In the genomic region with DNA sequence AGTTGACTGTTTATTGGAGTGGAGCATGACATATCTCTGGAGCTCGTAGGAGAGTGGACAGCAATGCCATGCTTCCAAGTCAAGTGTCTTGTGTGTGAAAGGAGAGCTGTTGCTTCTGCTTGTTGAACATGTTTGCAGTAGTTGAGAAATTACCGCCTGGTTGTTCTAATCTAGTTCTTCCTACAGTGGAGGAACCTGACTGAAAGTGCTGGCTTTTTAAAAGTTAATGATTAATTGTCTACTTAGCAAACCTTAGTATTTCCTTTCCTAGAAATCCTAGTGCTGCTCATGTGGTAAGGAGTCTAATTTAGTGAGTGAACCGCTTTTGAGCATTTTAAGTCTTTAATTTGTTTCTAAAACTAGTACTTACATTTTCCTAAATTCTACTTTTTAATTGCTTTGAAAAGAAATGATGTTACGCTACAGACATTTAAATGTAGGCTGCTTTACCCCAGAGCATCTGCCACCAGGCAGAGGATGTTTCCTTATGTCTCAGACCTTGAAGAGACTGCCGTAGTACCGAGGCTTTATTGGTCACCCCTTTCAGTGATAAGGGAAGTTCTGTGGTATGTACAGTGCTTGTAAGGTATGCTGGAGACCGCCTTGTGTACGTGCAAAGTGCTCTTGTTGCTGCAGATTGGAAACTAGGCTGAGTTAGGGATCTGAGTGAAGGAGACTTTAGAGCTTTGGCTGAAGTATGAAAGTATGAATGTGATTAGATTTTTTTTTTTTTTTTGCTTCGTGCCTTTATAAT, we compare ENCODE assay signal across 16 mouse cellular contexts. TPM values are rescaled to one million over a fixed set of nuclear protein-coding genes. Genes with fewer than 3 reads are reported as not detected.
DNase-seq lines count a peak whose midpoint lies in the region; ATAC-seq and TF ChIP-seq lines count a peak whose summit lies in the region.
"Had no signal": no experiment of that assay in that cellular context is flagged by ENCODE, and none has a peak within 500 bp of the region (broad histone marks: within the 10 kb centered on the region; RNA-seq: fewer than 3 reads in every experiment).

No protein-coding gene starts in this region.

- H3K4me1 ChIP-seq in midbrain, embryonic 15.5 days, result peaks cover 44% of the 10 kb centered on the region
- peaks cover 2% of the 10 kb centered on the region; the same call in 1 of the 2 replicates for H3K4me1 ChIP-seq in midbrain, postnatal 0 days (ENCODE audit: insufficient read depth, low read length)
- H3K4me1 ChIP-seq in liver, postnatal 0 days (ENCODE audit: insufficient read depth), result peaks cover 26% of the 10 kb centered on the region

- no peak for TF ChIP-seq EP300 in liver, postnatal 0 days (IDR thresholded peaks at IDR 0.05; ENCODE audit: low read depth)

- no peak overlapping the region for H3K4me3 ChIP-seq in midbrain, embryonic 15.5 days
- no peak overlapping the region for H3K4me3 ChIP-seq in midbrain, postnatal 0 days (ENCODE audit: low read depth, low read length)
- H3K4me3 ChIP-seq in liver, postnatal 0 days (ENCODE audit: low read depth, low read length), result no peak overlapping the region
- H3K4me3 ChIP-seq: embryonic facial prominence, embryonic 12.5 days; forebrain, embryonic 10.5 days; heart, adult 2 months; hindbrain, embryonic 10.5 days; left cerebral cortex, adult 2 months had no signal

- WGBS in midbrain, embryonic 15.5 days, result 92% methylated on average over 9 of the region's 9 CpGs
- WGBS in midbrain, postnatal 0 days, result 92% methylated on average over 9 of the region's 9 CpGs
- WGBS in liver, postnatal 0 days (ENCODE audit: insufficient replicate concordance), result 42% methylated on average over 9 of the region's 9 CpGs

- H3K9me3 ChIP-seq in midbrain, embryonic 15.5 days, result no peaks in the 10 kb centered on the region
- no peaks in the 10 kb centered on the region for H3K9me3 ChIP-seq in midbrain, postnatal 0 days (ENCODE audit: low read length)
- H3K9me3 ChIP-seq in liver, postnatal 0 days (ENCODE audit: low read length), result no peaks in the 10 kb centered on the region
- H3K9me3 ChIP-seq: embryonic facial prominence, embryonic 12.5 days; forebrain, embryonic 10.5 days; hindbrain, embryonic 10.5 days had no signal

- H3K27me3 ChIP-seq in midbrain, embryonic 15.5 days (replicated peaks), result no peaks in the 10 kb centered on the region
- no peaks in the 10 kb centered on the region for H3K27me3 ChIP-seq in midbrain, postnatal 0 days (ENCODE audit: insufficient read depth, low read length)
- H3K27me3 ChIP-seq in liver, postnatal 0 days (ENCODE audit: insufficient read depth, low read length), result no peaks in the 10 kb centered on the region
- H3K27me3 ChIP-seq: embryonic facial prominence, embryonic 12.5 days had no signal

- DNase-seq in kidney, adult 9 months, result peak; percentile 46
- DNase-seq in kidney, postnatal 10 days, result no peak
- DNase-seq in midbrain, postnatal 0 days (ENCODE audit: low spot score), result no peak
- DNase-seq in liver, postnatal 0 days, result no peak
- DNase-seq in layer of hippocampus, adult 8-10 months (ENCODE audit: low spot score in 2 of 2), result no peak
- DNase-seq in layer of hippocampus, postnatal 10 days (ENCODE audit: low spot score in 2 of 2), result no peak
- DNase-seq: cerebellum, postnatal 14 days; heart, adult 2 months; kidney, adult 18-20 months; thymus, adult 18-20 months had no signal

- ATAC-seq in midbrain, embryonic 15.5 days (replicated peaks), result no peak
- no peak for ATAC-seq in midbrain, postnatal 0 days (ENCODE audit: low FRiP score)
- ATAC-seq in liver, postnatal 0 days, result no peak

- 0 out of 2 replicates have a peak overlapping the region, but pooled peaks have one; percentile 11 for H3K27ac ChIP-seq in midbrain, embryonic 15.5 days
- no peak overlapping the region for H3K27ac ChIP-seq in midbrain, postnatal 0 days (ENCODE audit: low read depth, low read length)
- 0 out of 2 replicates have a peak overlapping the region, but pooled peaks have one; percentile 4 for H3K27ac ChIP-seq in liver, postnatal 0 days (ENCODE audit: low read depth)
- H3K27ac ChIP-seq: embryonic facial prominence, embryonic 12.5 days; forebrain, embryonic 10.5 days; heart, adult 2 months; hindbrain, embryonic 10.5 days; left cerebral cortex, adult 2 months had no signal

- H3K36me3 ChIP-seq in midbrain, embryonic 15.5 days (replicated peaks), result no peaks in the 10 kb centered on the region
- H3K36me3 ChIP-seq in midbrain, postnatal 0 days (ENCODE audit: insufficient read depth, low read length), result no peaks in the 10 kb centered on the region
- no peaks in the 10 kb centered on the region for H3K36me3 ChIP-seq in liver, postnatal 0 days (replicated peaks; ENCODE audit: insufficient read depth, low read length)
- H3K36me3 ChIP-seq: embryonic facial prominence, embryonic 12.5 days; forebrain, embryonic 10.5 days; hindbrain, embryonic 10.5 days had no signal

- H3K9ac ChIP-seq in midbrain, embryonic 15.5 days, result no peak overlapping the region
- no peak overlapping the region for H3K9ac ChIP-seq in midbrain, postnatal 0 days (replicated peaks; ENCODE audit: low read length, poor library complexity, severe bottlenecking)
- no peak overlapping the region for H3K9ac ChIP-seq in liver, postnatal 0 days (replicated peaks)
- H3K9ac ChIP-seq: embryonic facial prominence, embryonic 12.5 days had no signal

- no peak for TF ChIP-seq CTCF in midbrain, postnatal 0 days (IDR thresholded peaks at IDR 0.05)
- TF ChIP-seq CTCF in liver, postnatal 0 days (IDR thresholded peaks at IDR 0.05; ENCODE audit: low read depth), result no peak

- H3K4me2 ChIP-seq in midbrain, embryonic 15.5 days, result no peak overlapping the region
- no peak overlapping the region for H3K4me2 ChIP-seq in midbrain, postnatal 0 days (ENCODE audit: low read depth, low read length, poor library complexity, severe bottlenecking)
- H3K4me2 ChIP-seq in liver, postnatal 0 days (ENCODE audit: low read depth, low read length), result peak overlapping the region; percentile 43
- H3K4me2 ChIP-seq: embryonic facial prominence, embryonic 12.5 days; midbrain, embryonic 11.5 days had no signal

RNA-seq across cellular contexts. Expression of a gene that starts 59.3 kb away (rescaled TPM):
- polyA plus RNA-seq in midbrain, embryonic 15.5 days (2015; fragmentation: Nextera tagmentation; extraction: Ambion mirVana), result 11.1 and 11.7 TPM in 2 replicates
- total RNA-seq in midbrain, postnatal 0 days (2014; rRNA removed), result 93.5 and 94.2 TPM in 2 replicates
- 11.7 and 13.7 TPM in 2 replicates for polyA plus RNA-seq in midbrain, postnatal 0 days (2015; fragmentation: Nextera tagmentation; extraction: Ambion mirVana)
- polyA plus RNA-seq in liver, postnatal 0 days (2015; fragmentation: Nextera tagmentation; extraction: Ambion mirVana), result 3.7 and 3.9 TPM in 2 replicates
- 10 to 100 TPM; 90.2 to 98.5 (median 96.3) TPM for total RNA-seq in layer of hippocampus, adult 8-10 months (2022)
- 10 to 100 TPM; 84.0 to 88.8 TPM for total RNA-seq in layer of hippocampus, postnatal 10 days (2021)
